Mouse (Mus musculus): ENCODE measurements around the gene Erg28.

Erg28 gene

DNA sequence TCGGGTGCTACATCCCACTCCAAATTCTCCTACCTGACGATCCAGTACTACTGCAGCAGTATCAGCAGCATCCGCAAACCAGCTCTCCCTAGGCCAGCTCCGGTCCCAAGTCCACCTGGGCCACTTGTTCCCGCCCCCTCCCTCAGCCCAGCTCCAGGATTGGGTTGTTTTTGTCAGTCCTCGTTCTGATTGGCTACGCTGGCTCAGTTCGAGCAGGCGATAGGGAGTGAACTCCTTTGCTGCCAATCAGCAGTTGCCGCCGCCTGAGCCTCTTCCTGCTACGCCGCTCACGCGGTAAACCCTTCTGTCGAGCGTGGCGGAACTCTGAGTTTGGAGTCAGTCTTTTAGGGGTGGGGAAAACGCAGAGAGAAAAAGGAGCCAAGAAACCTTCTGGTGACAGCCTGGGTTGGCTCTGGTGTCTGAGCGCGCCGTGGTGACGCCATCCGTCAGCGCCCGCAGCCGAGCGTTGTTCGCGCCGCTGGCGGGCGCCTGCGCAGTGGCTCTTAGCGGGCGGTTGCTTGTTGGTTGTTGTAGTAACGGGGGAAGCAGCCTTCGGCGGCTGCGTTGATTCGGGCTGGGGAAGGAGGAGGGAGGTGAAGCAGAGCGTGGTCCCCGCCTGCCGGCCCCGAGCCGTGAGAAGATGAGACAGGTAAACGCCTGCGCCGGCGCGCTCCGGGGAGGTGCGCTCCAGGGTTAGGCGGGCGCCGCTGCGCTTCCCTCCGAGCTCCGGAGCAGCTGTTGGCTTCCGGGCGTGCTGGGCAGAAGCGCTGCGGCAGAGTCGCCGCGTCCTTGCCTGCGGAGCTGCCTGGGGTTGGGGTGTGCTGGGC is at the start of gene Erg28, which contains the start of gene Ttll5:
TSS of gene Erg28 (minus strand) at position 113 of the 827 bp plus-strand sequence.
TSS of gene Ttll5 (plus strand) at position 222 of the 827 bp plus-strand sequence.
- in situ Hi-C loops (cut with MboI; ENCODE audit: low pct_unique_long_range_greater_than_20kb in 1 of 2, low sequenced_read_pairs in 2 of 2, unreplicated experiment in 1 of 2), result no loop called here

DNA sequence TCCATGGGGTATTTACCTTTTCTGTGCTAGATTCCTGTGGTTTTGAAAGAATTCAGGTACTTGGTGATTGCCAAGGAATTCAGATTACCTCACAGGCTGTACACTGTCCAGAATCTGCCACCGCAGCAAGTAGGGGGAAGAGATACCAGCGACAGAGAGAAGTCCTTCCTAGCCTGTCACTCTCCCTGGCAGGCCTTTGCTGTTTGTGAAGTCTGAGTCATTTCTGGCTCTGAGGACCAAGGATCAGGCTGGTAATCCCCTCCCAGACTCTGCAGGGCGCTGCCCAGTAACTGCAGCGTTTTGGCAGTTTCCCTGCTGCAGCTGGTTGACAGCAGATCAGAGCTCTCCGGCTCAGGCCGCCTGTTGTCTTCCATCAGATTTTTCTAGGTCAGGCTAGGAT is 45.1 kb upstream of the Erg28 start:
- in situ Hi-C loops (cut with MboI; ENCODE audit: low pct_unique_long_range_greater_than_20kb in 1 of 2, low sequenced_read_pairs in 2 of 2, unreplicated experiment in 1 of 2), result no loop called here

DNA sequence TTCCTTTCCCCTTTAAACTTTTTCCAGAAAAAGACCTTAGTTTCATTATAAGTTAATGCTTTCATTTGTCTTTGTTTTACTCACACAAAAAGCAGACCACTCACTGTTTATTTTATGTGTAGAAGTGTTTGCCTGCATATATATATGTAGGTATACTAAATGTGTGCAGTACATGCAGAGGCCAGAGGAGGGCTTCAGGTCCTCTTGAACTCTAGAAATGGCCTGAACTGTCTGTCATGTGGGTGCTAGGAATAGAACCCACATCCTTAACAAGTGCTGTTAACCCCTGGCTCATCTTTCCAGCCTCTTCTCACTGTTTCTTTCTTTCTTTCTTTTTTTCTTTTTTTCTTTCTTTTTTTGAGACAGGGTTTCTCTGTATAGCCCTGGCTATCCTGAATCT is 42.8 kb upstream of the Erg28 start:
- in situ Hi-C loops (cut with MboI; ENCODE audit: low pct_unique_long_range_greater_than_20kb in 1 of 2, low sequenced_read_pairs in 2 of 2, unreplicated experiment in 1 of 2), result no loop called here

DNA sequence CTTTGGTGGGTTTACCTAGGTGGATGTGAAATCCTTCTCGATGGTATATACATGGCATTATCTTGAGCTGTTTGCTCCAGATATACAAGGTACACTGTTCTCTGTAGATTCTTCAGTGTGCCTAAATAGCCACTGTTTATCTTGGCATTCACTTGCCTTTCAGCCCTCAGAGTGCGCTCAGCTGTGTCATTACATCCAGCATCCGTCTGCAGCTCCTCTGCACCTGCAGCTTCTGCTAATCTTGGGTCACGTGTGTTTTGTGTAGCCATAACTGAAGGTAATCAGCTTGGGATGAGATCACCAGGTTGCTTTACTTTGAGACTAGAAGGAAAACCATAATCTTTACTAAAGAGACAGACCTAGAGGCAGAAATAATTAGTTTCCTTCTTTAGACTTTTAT is 42.3 kb upstream of the Erg28 start:
- in situ Hi-C loops (cut with MboI; ENCODE audit: low pct_unique_long_range_greater_than_20kb in 1 of 2, low sequenced_read_pairs in 2 of 2, unreplicated experiment in 1 of 2), result no loop called here

DNA sequence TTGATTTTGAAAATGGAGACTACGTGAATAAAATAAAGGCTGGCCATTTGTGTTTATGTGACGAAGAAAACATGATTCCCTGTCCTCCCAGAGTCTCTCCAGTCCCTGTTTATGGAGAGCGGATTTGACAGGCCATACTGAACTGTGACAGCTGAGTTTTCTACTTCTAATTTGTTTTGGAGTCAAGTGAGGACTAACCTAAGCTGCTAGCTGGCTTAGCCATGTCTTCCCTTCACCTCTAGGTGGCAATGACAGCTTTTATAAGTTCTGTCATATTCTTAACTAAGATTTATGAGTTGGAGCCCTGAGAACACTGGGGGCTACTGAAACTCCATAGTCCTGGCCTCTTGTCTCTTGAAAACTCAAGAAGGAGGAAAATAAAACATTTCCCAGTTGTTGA is 41.2 kb upstream of the Erg28 start:
- in situ Hi-C loops (cut with MboI; ENCODE audit: low pct_unique_long_range_greater_than_20kb in 1 of 2, low sequenced_read_pairs in 2 of 2, unreplicated experiment in 1 of 2), result no loop called here

DNA sequence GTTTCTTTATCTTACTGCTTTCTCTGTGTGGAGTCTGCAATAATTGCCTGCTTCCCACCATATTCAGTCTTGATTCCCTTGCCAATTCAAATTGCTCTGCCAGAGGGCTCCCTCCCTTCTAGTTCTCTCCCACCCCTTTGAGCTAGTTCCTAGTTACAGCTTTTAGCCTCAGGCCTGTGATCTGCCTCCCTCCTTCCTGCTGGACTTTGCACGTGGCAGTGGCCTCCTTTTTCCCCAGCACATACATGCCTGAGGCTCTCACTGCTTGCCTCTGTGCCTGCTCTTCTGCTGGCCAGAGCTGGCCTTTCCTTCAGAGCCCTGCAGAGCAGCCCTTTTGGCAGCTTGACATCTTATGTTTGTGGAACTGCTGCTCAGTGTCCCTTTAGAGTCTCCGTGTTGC is 38.2 kb upstream of the Erg28 start:
- in situ Hi-C loops (cut with MboI; ENCODE audit: low pct_unique_long_range_greater_than_20kb in 1 of 2, low sequenced_read_pairs in 2 of 2, unreplicated experiment in 1 of 2), result no loop called here

DNA sequence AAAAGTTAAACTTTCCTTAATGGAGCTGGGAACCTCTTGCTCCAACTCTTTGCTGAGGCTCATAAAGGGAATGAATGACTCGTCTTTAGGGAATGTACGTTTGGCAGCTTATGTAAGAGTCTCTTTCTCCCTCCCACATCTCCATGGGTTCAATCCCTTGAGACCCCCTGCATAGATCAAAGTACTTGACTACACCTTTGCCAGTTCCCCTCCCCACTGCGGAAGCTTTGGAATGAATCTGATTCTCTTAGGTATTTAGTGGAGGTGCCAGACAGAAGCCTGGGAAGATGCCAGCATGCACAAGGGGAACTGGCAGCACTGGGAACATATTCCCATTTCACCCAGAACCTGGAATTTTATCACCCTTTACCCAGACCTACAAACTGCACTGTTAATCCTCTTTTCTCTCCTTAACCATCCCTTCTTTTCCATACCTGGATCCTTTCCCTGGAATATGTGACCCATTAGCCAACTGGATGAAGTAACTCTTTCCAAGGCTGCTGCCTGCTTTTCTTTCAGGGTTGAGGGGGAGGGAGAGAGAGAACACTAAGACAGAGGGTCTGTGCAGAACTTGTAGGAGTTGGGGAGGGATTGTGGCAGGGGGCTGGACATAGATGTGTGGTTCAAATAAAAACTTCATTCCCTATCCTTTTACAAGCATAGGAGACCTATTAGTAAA is 35.3 kb upstream of the Erg28 start:
- in situ Hi-C loops (cut with MboI; ENCODE audit: low pct_unique_long_range_greater_than_20kb in 1 of 2, low sequenced_read_pairs in 2 of 2, unreplicated experiment in 1 of 2), result loop anchor here in 1 of 2 experiments (10.0 kb wide), 1 partner anchor 235 kb away; no protein-coding TSS in a partner anchor

DNA sequence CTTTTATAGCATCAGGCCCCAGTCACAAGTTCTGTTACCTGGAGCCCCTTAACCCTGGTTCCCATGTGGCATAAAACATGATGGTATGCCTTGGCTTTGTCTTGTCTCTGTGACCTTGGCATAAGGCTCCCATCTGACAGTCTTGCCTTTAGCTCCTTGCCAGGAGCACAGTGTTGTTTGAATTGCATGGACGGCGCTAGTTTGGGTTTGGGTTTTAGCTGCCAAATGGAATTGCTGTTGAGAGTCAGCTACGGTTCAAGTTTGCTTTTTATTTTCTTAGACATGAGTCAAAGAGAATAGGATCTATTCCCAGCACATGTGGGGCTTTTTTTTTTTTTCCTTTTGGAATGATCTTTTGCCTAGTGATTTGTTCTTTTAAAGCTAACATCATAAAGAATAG is 34.8 kb upstream of the Erg28 start:
- in situ Hi-C loops (cut with MboI; ENCODE audit: low pct_unique_long_range_greater_than_20kb in 1 of 2, low sequenced_read_pairs in 2 of 2, unreplicated experiment in 1 of 2), result loop anchor here in 1 of 2 experiments (10.0 kb wide), 1 partner anchor 236 kb away; no protein-coding TSS in a partner anchor

DNA sequence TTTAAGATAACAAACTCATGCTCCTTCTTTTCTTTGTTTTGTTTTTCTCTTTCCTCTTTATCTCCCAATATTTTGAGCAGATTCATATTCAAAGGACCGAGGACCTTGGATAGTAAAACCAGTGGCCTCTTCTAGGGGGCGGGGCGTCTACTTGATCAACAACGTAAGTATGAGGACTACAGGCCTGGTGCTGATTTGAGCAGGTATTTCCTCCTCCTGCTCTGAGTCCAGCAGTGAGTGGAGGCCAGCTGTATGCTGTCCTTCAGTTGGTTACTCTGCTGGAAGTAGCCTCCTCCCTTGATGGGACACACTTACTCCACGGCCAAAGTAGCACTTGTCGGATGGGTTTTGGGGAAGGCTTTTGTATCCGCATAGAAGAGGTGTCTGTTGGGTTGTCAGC is 33.0 kb upstream of the Erg28 start:
- in situ Hi-C loops (cut with MboI; ENCODE audit: low pct_unique_long_range_greater_than_20kb in 1 of 2, low sequenced_read_pairs in 2 of 2, unreplicated experiment in 1 of 2), result loop anchor here in 1 of 2 experiments (10.0 kb wide), 1 partner anchor 238 kb away; no protein-coding TSS in a partner anchor

DNA sequence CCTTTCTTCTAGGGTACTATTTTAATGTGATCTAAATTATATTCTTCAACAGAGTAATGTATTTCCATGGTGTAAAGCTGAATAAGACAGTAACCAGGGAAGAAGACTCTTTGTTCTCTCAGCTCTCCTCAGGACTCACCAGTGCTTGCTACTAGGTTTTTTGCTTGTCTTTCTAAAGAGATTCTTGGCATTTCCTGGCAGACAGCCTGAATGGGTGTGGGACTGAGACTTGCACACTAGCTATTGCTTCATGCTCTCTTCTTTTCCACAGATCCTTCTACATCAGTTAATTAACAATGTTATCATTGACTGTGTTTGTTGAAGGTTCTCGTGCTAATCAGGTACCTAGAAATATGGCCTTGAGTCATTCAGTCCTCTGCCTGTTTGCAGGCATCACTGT is 29.9 kb upstream of the Erg28 start:
- in situ Hi-C loops (cut with MboI; ENCODE audit: low pct_unique_long_range_greater_than_20kb in 1 of 2, low sequenced_read_pairs in 2 of 2, unreplicated experiment in 1 of 2), result loop anchor here in 1 of 2 experiments (10.0 kb wide), 1 partner anchor 241 kb away; no protein-coding TSS in a partner anchor

DNA sequence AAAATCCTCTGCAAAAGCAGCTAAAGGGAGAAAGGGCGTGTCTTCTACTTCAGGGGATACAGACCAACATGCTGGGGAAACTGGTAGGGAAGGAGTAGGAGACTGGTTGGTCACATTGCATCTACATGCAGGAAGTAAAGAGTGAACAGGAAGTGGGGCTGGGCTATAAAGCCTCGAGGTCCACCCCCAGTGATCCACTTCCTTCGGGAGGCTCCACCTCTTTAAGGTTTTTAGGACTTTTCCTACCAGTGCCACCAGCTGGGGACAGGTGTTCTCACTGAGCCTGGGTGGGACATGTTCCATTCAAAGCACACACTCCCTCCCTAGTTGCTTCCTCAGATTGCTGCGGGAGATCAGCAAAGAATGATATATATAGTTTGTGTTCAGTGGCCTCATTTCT is 29.5 kb upstream of the Erg28 start:
- in situ Hi-C loops (cut with MboI; ENCODE audit: low pct_unique_long_range_greater_than_20kb in 1 of 2, low sequenced_read_pairs in 2 of 2, unreplicated experiment in 1 of 2), result loop anchor here in 1 of 2 experiments (10.0 kb wide), 1 partner anchor 241 kb away; no protein-coding TSS in a partner anchor

DNA sequence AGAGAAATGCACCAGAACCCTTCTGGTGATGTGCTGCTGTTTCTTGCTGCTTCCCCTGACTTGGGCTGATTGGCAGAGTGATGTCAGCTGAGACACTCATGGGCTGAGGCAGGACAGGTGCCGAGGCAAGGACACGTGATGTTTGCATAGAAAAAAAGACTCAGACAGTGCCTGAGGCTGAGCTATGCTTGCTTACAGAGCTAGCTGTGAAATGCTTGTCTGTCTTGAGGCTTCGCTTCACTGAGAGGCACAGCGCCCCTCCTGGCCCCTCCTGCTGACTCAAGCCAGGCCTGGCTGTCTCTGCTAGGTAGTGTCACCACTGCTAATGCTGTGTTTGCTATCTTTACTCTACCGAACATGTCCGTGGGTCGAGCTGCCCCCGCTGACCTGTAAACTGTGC is 26.3 kb upstream of the Erg28 start:
- in situ Hi-C loops (cut with MboI; ENCODE audit: low pct_unique_long_range_greater_than_20kb in 1 of 2, low sequenced_read_pairs in 2 of 2, unreplicated experiment in 1 of 2), result loop anchor here in 1 of 2 experiments (10.0 kb wide), 1 partner anchor 244 kb away; no protein-coding TSS in a partner anchor

DNA sequence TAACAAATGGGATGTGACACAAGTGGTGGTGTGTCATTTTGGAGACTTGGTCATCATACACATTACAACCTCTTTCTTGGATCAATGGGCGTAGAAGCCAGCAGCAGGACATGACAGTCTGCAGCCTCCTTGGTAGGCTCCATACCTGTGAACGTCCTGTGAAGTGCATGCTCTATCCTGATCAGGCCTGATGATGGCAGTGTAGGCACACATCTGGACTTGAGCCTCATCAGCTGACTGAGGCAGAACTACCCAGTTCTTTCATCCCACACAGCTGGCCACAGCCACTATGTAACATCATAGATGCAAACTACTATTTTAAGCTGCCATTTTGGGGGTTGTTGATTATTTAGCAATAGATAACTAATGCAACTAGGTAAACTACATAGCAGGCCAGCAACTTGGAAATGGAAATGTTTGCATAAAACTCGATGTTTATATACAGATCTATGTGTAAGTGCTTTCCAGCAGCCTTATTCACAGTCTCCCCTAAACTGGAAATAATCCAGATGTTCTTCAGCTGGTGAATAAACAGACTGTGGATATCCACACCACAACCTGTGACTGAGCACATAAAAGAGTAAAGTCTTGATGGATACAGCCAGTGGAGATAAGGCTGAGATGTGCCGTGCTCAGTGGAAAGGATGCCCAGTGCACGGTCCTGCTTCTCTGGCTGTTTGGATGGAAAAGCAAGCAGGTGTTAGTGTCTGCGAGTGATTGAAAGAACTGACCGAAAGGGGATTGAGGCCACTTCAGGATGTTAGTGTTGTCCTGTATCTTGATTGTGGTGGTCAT is 24.0 kb upstream of the Erg28 start:
- in situ Hi-C loops (cut with MboI; ENCODE audit: low pct_unique_long_range_greater_than_20kb in 1 of 2, low sequenced_read_pairs in 2 of 2, unreplicated experiment in 1 of 2), result loop anchor here in 1 of 2 experiments (10.0 kb wide), 1 partner anchor 226 kb away; the partner anchor contains the start of gene Tgfb3

DNA sequence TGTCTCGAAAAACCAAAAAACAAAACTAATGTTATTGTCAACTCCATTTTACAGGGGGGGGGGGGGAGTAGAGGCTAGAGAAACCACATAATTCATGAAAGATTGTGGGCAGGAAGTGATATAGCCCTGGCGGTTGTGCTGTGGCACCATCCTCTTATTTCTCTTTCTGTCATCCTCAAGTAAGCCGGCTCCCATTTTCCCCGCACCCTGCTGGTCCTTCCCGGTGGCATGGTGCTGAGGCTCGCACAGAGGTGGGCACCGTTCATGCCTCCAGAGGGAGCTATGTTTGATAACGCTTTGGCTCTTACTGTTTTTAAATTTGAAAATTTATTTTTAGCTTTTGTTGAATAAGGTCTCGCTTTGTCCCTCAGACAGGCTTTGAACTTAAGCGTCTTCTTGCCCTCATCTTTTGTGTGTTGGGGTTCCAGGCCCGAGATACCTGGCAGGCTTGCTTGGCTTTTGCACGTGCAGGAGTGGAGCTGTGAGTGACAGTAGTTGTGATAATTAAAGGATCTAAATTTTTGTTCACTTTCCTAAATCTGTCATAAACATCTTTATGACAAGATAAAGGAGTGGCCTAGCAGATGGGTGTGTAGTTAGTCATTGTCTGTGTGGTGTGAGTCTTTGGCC is 15.1 kb upstream of the Erg28 start:
- in situ Hi-C loops (cut with MboI; ENCODE audit: low pct_unique_long_range_greater_than_20kb in 1 of 2, low sequenced_read_pairs in 2 of 2, unreplicated experiment in 1 of 2), result no loop called here

DNA sequence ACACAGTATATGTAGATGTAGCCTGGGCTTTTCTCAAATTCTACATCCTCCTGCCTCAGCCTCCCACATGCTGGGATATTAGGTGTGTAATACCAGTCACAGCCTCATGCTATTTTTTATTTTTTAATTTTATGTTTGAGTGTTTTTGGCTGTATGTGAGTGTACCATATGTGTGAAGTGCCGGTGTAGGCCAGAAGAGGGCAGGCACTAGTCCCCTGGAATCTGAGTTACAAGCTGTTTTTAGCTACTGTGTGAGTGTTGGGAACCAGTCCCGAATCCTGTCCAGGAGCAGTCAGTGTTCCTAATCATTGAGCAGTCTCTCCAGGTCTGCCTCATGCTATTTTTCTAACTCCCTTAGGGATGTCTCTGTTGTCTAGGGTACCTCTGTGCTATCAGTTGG is 13.4 kb upstream of the Erg28 start:
- in situ Hi-C loops (cut with MboI; ENCODE audit: low pct_unique_long_range_greater_than_20kb in 1 of 2, low sequenced_read_pairs in 2 of 2, unreplicated experiment in 1 of 2), result no loop called here

DNA sequence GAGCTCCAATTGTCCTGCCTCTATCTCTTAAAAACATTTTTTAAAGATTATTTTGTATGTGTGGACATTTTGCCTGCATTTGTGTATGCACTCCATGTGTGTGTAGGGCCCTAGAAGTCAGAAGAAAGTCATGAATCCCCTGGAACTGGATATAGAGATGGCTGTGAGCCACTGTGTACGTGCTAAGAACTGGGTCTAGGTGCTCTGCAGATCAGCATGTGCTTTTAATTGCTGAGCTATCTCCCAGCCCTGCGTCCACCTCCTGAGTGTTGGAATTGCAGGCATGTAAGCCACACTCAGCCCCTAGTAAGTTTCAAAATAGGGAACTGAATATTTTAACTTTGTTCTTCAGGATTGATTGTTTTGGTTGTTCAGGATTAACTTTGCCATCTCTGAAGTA is 10.2 kb upstream of the Erg28 start:
- in situ Hi-C loops (cut with MboI; ENCODE audit: low pct_unique_long_range_greater_than_20kb in 1 of 2, low sequenced_read_pairs in 2 of 2, unreplicated experiment in 1 of 2), result no loop called here

DNA sequence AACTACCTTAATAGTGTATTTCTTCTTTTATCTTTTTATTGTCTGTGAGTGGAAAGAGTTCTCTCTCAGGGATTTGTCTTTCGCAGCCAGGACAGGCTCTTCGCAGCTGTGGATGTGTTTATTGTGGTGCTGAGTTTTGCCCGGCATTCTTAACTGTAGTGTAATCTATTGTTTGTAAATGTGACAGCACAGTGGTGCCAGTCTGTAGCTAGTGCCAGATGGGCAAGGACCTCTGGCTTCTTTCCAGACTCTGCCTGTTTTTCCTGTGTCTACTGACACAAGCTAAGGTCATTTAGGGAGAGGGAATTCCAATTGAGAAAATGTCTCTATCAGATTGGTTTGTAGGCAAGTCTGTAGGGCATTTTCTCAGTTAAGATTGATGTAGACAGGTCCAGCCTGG is 6.3 kb upstream of the Erg28 start:
- in situ Hi-C loops (cut with MboI; ENCODE audit: low pct_unique_long_range_greater_than_20kb in 1 of 2, low sequenced_read_pairs in 2 of 2, unreplicated experiment in 1 of 2), result no loop called here

DNA sequence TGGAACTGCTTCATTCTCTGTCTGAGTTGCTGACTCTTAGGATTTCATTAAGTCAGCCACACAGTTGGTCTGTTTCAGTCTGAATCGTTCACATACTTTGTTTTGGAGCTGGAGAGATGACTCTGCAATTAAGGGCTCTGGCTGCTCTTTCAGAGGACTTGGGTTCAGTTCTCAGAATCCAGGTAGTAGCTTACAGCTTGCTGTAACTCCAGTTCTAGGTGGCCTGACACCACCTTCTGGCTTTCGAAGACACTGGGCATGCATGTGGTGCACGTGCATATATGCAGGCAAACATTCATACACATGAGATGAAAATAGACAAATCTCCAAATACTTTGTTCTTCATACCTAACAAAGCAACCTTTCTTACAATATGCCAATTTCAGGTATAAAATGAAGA is 5.5 kb upstream of the Erg28 start:
- in situ Hi-C loops (cut with MboI; ENCODE audit: low pct_unique_long_range_greater_than_20kb in 1 of 2, low sequenced_read_pairs in 2 of 2, unreplicated experiment in 1 of 2), result no loop called here
